Mouse (Mus musculus) lung, adult 2 months (tissue): ENCODE measurements around the gene Mrpl36.

Experiments
- CTCF ChIP-seq: fragments of 200-500 bp; IDR thresholded peaks from 2 replicates; pipeline ENCODE4 v1.5.1; 2011; ENCODE audit warnings: mild to moderate bottlenecking, low read length, control low read depth; ENCODE audit not compliant: insufficient read depth
- POLR2A ChIP-seq: fragments of 200-500 bp; IDR thresholded peaks from 2 replicates; pipeline ENCODE4 v1.6.1; 2011; ENCODE audit warnings: low read depth, mild to moderate bottlenecking, control low read depth, low read length, borderline replicate concordance; ENCODE audit errors: extremely low read depth

GRCm38 (mm10) chr13:73305398-73306084, 22.8 kb upstream of the Mrpl36 start:
- no peak for TF ChIP-seq POLR2A
- no peak for TF ChIP-seq CTCF
